Mouse (Mus musculus) stomach, postnatal 0 days (tissue): ENCODE data around the gene Klc1.

Source experiments
- CTCF ChIP-seq: IDR thresholded peaks from 2 replicates; pipeline ENCODE4 v1.5.1; 2016; ENCODE audit warnings: antibody characterized with exemption, low read depth, mild to moderate bottlenecking, moderate library complexity
- EP300 ChIP-seq: optimal IDR thresholded peaks from 2 replicates; pipeline ENCODE3; 2016; ENCODE audit warnings: antibody characterized with exemption

GRCm38 (mm10) chr12:111812611-111813010 is 54.0 kb downstream of the Klc1 start:
- TF ChIP-seq CTCF (no peak), EP300 (no peak)
